Mouse (Mus musculus) forelimb bud, embryonic 11.5 days (tissue): ENCODE results near the gene Txndc11.
"Not testable (repeated sequence)": the region's sequence is repeated elsewhere in the genome, so short reads cannot be mapped to it uniquely, and the experiment has no call there.

Experiments used
- DNase-seq: peaks from one replicate; pipeline ENCODE4 v3.0.0-alpha.2; 2012; ENCODE audit warnings: low read depth, low spot score

Gene Txndc11

GRCm38 (mm10) chr16:11134348-11135344 is at the start of gene Txndc11:
Gene Txndc11 (minus strand): TSS chr16:11134650.
- peak; percentile 98 for DNase-seq

- no peak for DNase-seq
Measured at GRCm38 (mm10) chr16:11177404-11177803, 43.0 kb upstream of the Txndc11 start.

GRCm38 (mm10) chr16:11176884-11177244 is 42.4 kb upstream of the Txndc11 start:
- DNase-seq = no peak

- peak; percentile 89 for DNase-seq
Measured at GRCm38 (mm10) chr16:11176208-11176883, 41.9 kb upstream of the Txndc11 start, which contains the start of gene Zc3h7a. Gene Zc3h7a (minus strand): TSS chr16:11176393.

GRCm38 (mm10) chr16:11175489-11176207 is 41.2 kb upstream of the Txndc11 start:
- peak; percentile 68 for DNase-seq

GRCm38 (mm10) chr16:11175100-11175488 is 40.6 kb upstream of the Txndc11 start:
- DNase-seq = peak; percentile 8

GRCm38 (mm10) chr16:11174671-11175081 is 40.2 kb upstream of the Txndc11 start:
- DNase-seq = peak; percentile 69

GRCm38 (mm10) chr16:11171679-11172078 is 37.2 kb upstream of the Txndc11 start:
- DNase-seq = no peak

GRCm38 (mm10) chr16:11166431-11166830 is 32.0 kb upstream of the Txndc11 start:
- DNase-seq = no peak

GRCm38 (mm10) chr16:11164695-11165255 is 30.3 kb upstream of the Txndc11 start:
- DNase-seq = no peak

- not testable (repeated sequence) for DNase-seq
Measured at GRCm38 (mm10) chr16:11157721-11158120, 23.3 kb upstream of the Txndc11 start.

GRCm38 (mm10) chr16:11154500-11154899 is 20.1 kb upstream of the Txndc11 start:
- no peak for DNase-seq

GRCm38 (mm10) chr16:11143706-11144483 is 9.4 kb upstream of the Txndc11 start:
- not testable (repeated sequence) for DNase-seq

- DNase-seq = no peak
Measured at GRCm38 (mm10) chr16:11133476-11134347, 738 bp downstream of the Txndc11 start.

GRCm38 (mm10) chr16:11132839-11133238 is 1.6 kb downstream of the Txndc11 start:
- DNase-seq = peak; percentile 12

- DNase-seq = no peak
Measured at GRCm38 (mm10) chr16:11128301-11128700, 6.1 kb downstream of the Txndc11 start.

- no peak for DNase-seq
Measured at GRCm38 (mm10) chr16:11125371-11125770, 9.1 kb downstream of the Txndc11 start.

GRCm38 (mm10) chr16:11124110-11124509 is 10.3 kb downstream of the Txndc11 start:
- no peak for DNase-seq

GRCm38 (mm10) chr16:11122625-11123024 is 11.8 kb downstream of the Txndc11 start:
- DNase-seq = no peak
